ENCODE assay signal across 8 mouse cellular contexts in genomic region chr7:3595146-3595545, GRCm38 (mm10). TPM values are rescaled to one million over a fixed set of nuclear protein-coding genes. Genes with fewer than 3 reads are reported as not detected.
DNase-seq lines count a peak whose midpoint lies in the region; ATAC-seq lines count a peak whose summit lies in the region.

No protein-coding gene starts in this region.

- H3K36me3 ChIP-seq in hindbrain, embryonic 12.5 days = no peaks in the 10 kb centered on the region
- no peaks in the 10 kb centered on the region for H3K36me3 ChIP-seq in hindbrain, embryonic 10.5 days
- H3K36me3 ChIP-seq in lung, embryonic 16.5 days (ENCODE audit: control insufficient read depth, insufficient read depth, low read length) = no peaks in the 10 kb centered on the region

- H3K27ac ChIP-seq in hindbrain, embryonic 12.5 days = no peak overlapping the region
- no peak overlapping the region for H3K27ac ChIP-seq in hindbrain, embryonic 10.5 days
- H3K27ac ChIP-seq in lung, embryonic 16.5 days (ENCODE audit: low read length) = no peak overlapping the region

- no peak for ATAC-seq in hindbrain, embryonic 12.5 days (ENCODE audit: low FRiP score)
- ATAC-seq in lung, embryonic 16.5 days (ENCODE audit: low read depth) = peak; percentile 31; the same call in 1 of the 2 replicates

- intact Hi-C loops in gastrocnemius, postnatal 36 days (cut with DNase I) = no loop called here

- H3K4me1 ChIP-seq in hindbrain, embryonic 12.5 days = no peaks in the 10 kb centered on the region
- no peaks in the 10 kb centered on the region for H3K4me1 ChIP-seq in hindbrain, embryonic 10.5 days (replicated peaks)
- no peaks in the 10 kb centered on the region for H3K4me1 ChIP-seq in lung, embryonic 16.5 days (replicated peaks; ENCODE audit: control insufficient read depth, insufficient read depth, low read length)

- 0 out of 2 replicates have a peak overlapping the region, but pooled peaks have one; percentile 8 for H3K4me2 ChIP-seq in hindbrain, embryonic 12.5 days (replicated peaks)
- H3K4me2 ChIP-seq in lung, embryonic 16.5 days (ENCODE audit: low read depth, low read length) = 0 out of 2 replicates have a peak overlapping the region, but pooled peaks have one; percentile 10

- no peak overlapping the region for H3K9ac ChIP-seq in hindbrain, embryonic 12.5 days
- H3K9ac ChIP-seq in lung, embryonic 16.5 days (ENCODE audit: low read length) = no peak overlapping the region

- H3K27me3 ChIP-seq in hindbrain, embryonic 12.5 days = no peaks in the 10 kb centered on the region
- no peaks in the 10 kb centered on the region for H3K27me3 ChIP-seq in hindbrain, embryonic 10.5 days (ENCODE audit: insufficient read depth, poor library complexity, severe bottlenecking)
- H3K27me3 ChIP-seq in lung, embryonic 16.5 days (ENCODE audit: control insufficient read depth, insufficient read depth, low read depth, low read length) = no peaks in the 10 kb centered on the region

- H3K9me3 ChIP-seq in hindbrain, embryonic 12.5 days (replicated peaks) = no peaks in the 10 kb centered on the region
- 0 out of 2 replicates have a peak, but pooled peaks cover 2% of the 10 kb centered on the region for H3K9me3 ChIP-seq in hindbrain, embryonic 10.5 days
- no peaks in the 10 kb centered on the region for H3K9me3 ChIP-seq in lung, embryonic 16.5 days (ENCODE audit: control insufficient read depth, low read length)

- no peak overlapping the region for H3K4me3 ChIP-seq in hindbrain, embryonic 12.5 days
- no peak overlapping the region for H3K4me3 ChIP-seq in hindbrain, embryonic 10.5 days
- no peak overlapping the region for H3K4me3 ChIP-seq in lung, embryonic 16.5 days (ENCODE audit: low read length)

- 18% methylated on average over 9 of the region's 9 CpGs for WGBS in hindbrain, embryonic 12.5 days
- 15% methylated on average over 9 of the region's 9 CpGs for WGBS in hindbrain, embryonic 10.5 days
- 11% methylated on average over 9 of the region's 9 CpGs for WGBS in lung, embryonic 16.5 days

- no peak for DNase-seq in hindbrain, embryonic 10.5 days (ENCODE audit: low spot score)
- DNase-seq in adrenal gland, postnatal 36 days = peak; percentile 11 to 39
- DNase-seq in kidney, adult 18-20 months = peak; percentile 43
- DNase-seq in right cerebral cortex, postnatal 14 days = no peak
- DNase-seq in gastrocnemius, postnatal 36 days = no peak
- DNase-seq in urinary bladder, postnatal 25 days (ENCODE audit: low spot score) = no peak

RNA-seq across cellular contexts. Expression of gene Oscar, which starts 20.8 kb away (rescaled TPM):
- 0.21 and 0.27 TPM in 2 replicates for polyA plus RNA-seq in hindbrain, embryonic 12.5 days (2016; fragmentation: Nextera tagmentation; extraction: Ambion mirVana)
- 0.15 and 0.29 TPM in 2 replicates for polyA plus RNA-seq in hindbrain, embryonic 10.5 days (2016; fragmentation: Nextera tagmentation; extraction: Ambion mirVana)
- not detected for total RNA-seq in adrenal gland, postnatal 36 days (2021)
- polyA plus RNA-seq in lung, embryonic 16.5 days (2015; fragmentation: Nextera tagmentation; extraction: Ambion mirVana) = 0.40 TPM in 1 of 2 replicates, not detected in the other
- not detected for total RNA-seq in gastrocnemius, postnatal 36 days (2021)

RNA-seq across cellular contexts. Expression of gene Ndufa3, which starts 22.0 kb away (rescaled TPM):
- polyA plus RNA-seq in hindbrain, embryonic 12.5 days (2016; fragmentation: Nextera tagmentation; extraction: Ambion mirVana) = 267 and 378 TPM in 2 replicates
- 423 and 441 TPM in 2 replicates for polyA plus RNA-seq in hindbrain, embryonic 10.5 days (2016; fragmentation: Nextera tagmentation; extraction: Ambion mirVana)
- 100 to 1,000 TPM; 710 to 713 TPM for total RNA-seq in adrenal gland, postnatal 36 days (2021)
- polyA plus RNA-seq in lung, embryonic 16.5 days (2015; fragmentation: Nextera tagmentation; extraction: Ambion mirVana) = 502 and 505 TPM in 2 replicates
- total RNA-seq in gastrocnemius, postnatal 36 days (2021) = 100 to 1,000 TPM; 868 to 976 TPM

RNA-seq across cellular contexts. Expression of gene Tfpt, which starts 34.6 kb away (rescaled TPM):
- 38.1 and 45.0 TPM in 2 replicates for polyA plus RNA-seq in hindbrain, embryonic 12.5 days (2016; fragmentation: Nextera tagmentation; extraction: Ambion mirVana)
- 31.7 and 41.3 TPM in 2 replicates for polyA plus RNA-seq in hindbrain, embryonic 10.5 days (2016; fragmentation: Nextera tagmentation; extraction: Ambion mirVana)
- total RNA-seq in adrenal gland, postnatal 36 days (2021) = 10 to 100 TPM; 26.3 to 29.6 TPM
- polyA plus RNA-seq in lung, embryonic 16.5 days (2015; fragmentation: Nextera tagmentation; extraction: Ambion mirVana) = 19.1 and 19.9 TPM in 2 replicates
- total RNA-seq in gastrocnemius, postnatal 36 days (2021) = 10 to 100 TPM; 12.8 to 17.0 TPM

RNA-seq across cellular contexts. Expression of gene Prpf31, which starts 34.6 kb away (rescaled TPM):
- polyA plus RNA-seq in hindbrain, embryonic 12.5 days (2016; fragmentation: Nextera tagmentation; extraction: Ambion mirVana) = 114 and 115 TPM in 2 replicates
- polyA plus RNA-seq in hindbrain, embryonic 10.5 days (2016; fragmentation: Nextera tagmentation; extraction: Ambion mirVana) = 148 and 168 TPM in 2 replicates
- total RNA-seq in adrenal gland, postnatal 36 days (2021) = 10 to 100 TPM; 44.8 to 49.5 TPM
- 89.6 and 91.0 TPM in 2 replicates for polyA plus RNA-seq in lung, embryonic 16.5 days (2015; fragmentation: Nextera tagmentation; extraction: Ambion mirVana)
- 10 to 100 TPM; 20.9 to 21.7 TPM for total RNA-seq in gastrocnemius, postnatal 36 days (2021)

RNA-seq across cellular contexts. Expression of gene Cnot3, which starts 49.9 kb away (rescaled TPM):
- 58.1 and 59.3 TPM in 2 replicates for polyA plus RNA-seq in hindbrain, embryonic 12.5 days (2016; fragmentation: Nextera tagmentation; extraction: Ambion mirVana)
- polyA plus RNA-seq in hindbrain, embryonic 10.5 days (2016; fragmentation: Nextera tagmentation; extraction: Ambion mirVana) = 79.6 and 80.4 TPM in 2 replicates
- 10 to 100 TPM; 47.5 to 47.6 TPM for total RNA-seq in adrenal gland, postnatal 36 days (2021)
- polyA plus RNA-seq in lung, embryonic 16.5 days (2015; fragmentation: Nextera tagmentation; extraction: Ambion mirVana) = 52.6 and 66.3 TPM in 2 replicates
- 10 to 100 TPM; 13.3 to 19.8 TPM for total RNA-seq in gastrocnemius, postnatal 36 days (2021)

Comparison
In these comparisons a context has a peak if more than half of its experiments do, and no peak if none do; other contexts are left out.
1. DNase-seq: peak in adrenal gland, postnatal 36 days (2 of 2) and kidney, adult 18-20 months (single experiment); none in hindbrain, embryonic 10.5 days (single experiment), right cerebral cortex, postnatal 14 days (single experiment), gastrocnemius, postnatal 36 days (0 of 2) and urinary bladder, postnatal 25 days (single experiment).